Mouse (Mus musculus) ES-Bruce4 (cell line): ENCODE measurements around the gene Pcbp3. TPM values are rescaled to one million over a fixed set of nuclear protein-coding genes. Genes with fewer than 3 reads are reported as not detected.

Source experiments
- H3K27ac ChIP-seq: 2 replicates; pipeline ENCODE4 v1.5.1; 2012; ENCODE audit warnings: low read length, inconsistent platforms; ENCODE audit not compliant: insufficient read depth
- H3K27me3 ChIP-seq: 2 replicates; pipeline ENCODE4 v1.6.1; 2012; ENCODE audit warnings: mild to moderate bottlenecking, low read length, inconsistent platforms; ENCODE audit not compliant: control insufficient read depth, poor library complexity, insufficient read depth, severe bottlenecking
- H3K36me3 ChIP-seq: 2 replicates; pipeline ENCODE4 v1.6.1; 2012; ENCODE audit warnings: inconsistent platforms, mild to moderate bottlenecking, low read length, moderate library complexity; ENCODE audit not compliant: control insufficient read depth, poor library complexity, insufficient read depth, severe bottlenecking
- H3K4me1 ChIP-seq: one replicate; pipeline ENCODE4 v1.8.1; 2011; ENCODE audit warnings: low read length; ENCODE audit not compliant: control insufficient read depth, insufficient read depth
- H3K4me3 ChIP-seq: 2 replicates; pipeline ENCODE4 v1.5.1; 2011; ENCODE audit warnings: low read depth, mild to moderate bottlenecking, low read length
- H3K9ac ChIP-seq: 2 replicates; pipeline ENCODE4 v1.6.1; 2012; ENCODE audit warnings: low read depth, mild to moderate bottlenecking, inconsistent platforms; ENCODE audit not compliant: poor library complexity, severe bottlenecking
- H3K9me3 ChIP-seq: replicated peaks from 2 replicates; pipeline ENCODE4 v1.6.1; 2012; ENCODE audit warnings: mild to moderate bottlenecking, low read length, inconsistent platforms; ENCODE audit not compliant: control insufficient read depth, poor library complexity, insufficient read depth, severe bottlenecking
- CTCF ChIP-seq: IDR thresholded peaks from one replicate; pipeline ENCODE4 v1.8.1; 2011; ENCODE audit warnings: low read depth, low read length
- EP300 ChIP-seq: IDR thresholded peaks from 2 replicates; pipeline ENCODE4 v1.6.1; 2011; ENCODE audit warnings: low read depth, low read length; ENCODE audit not compliant: insufficient read depth
- POLR2A ChIP-seq: IDR thresholded peaks from one replicate; pipeline ENCODE4 v1.8.1; 2011; ENCODE audit warnings: low read length; ENCODE audit not compliant: insufficient read depth
- polyA plus RNA-seq: library from polyadenylated mRNA; stranded (reverse); fragments of >200 nt; gene quantifications from 2 replicates; pipeline ENCODE4 v1.2.4, GENCODE M21; 2011; ENCODE audit warnings: low read depth; ENCODE audit not compliant: missing spikeins, insufficient read depth, insufficient read length

Gene Pcbp3
- polyA plus RNA-seq, 1 experiment: 28.1 TPM

- H3K9ac ChIP-seq: no peak overlapping the region
- H3K36me3 ChIP-seq: no peaks in the 10 kb centered on the region
- no peaks in the 10 kb centered on the region for H3K27me3 ChIP-seq
- no peak overlapping the region for H3K27ac ChIP-seq
- no peak overlapping the region for H3K4me3 ChIP-seq
- no peaks in the 10 kb centered on the region for H3K4me1 ChIP-seq
- H3K9me3 ChIP-seq: no peaks in the 10 kb centered on the region
- no peak for TF ChIP-seq POLR2A
- TF ChIP-seq CTCF: no peak
- no peak for TF ChIP-seq EP300
Observed at GRCm38 (mm10) chr10:76970974-76971373, 9.3 kb upstream of the Pcbp3 start.

GRCm38 (mm10) chr10:76964436-76964835 lies 2.7 kb upstream of the Pcbp3 start:
- no peaks in the 10 kb centered on the region for H3K4me1 ChIP-seq
- no peaks in the 10 kb centered on the region for H3K27me3 ChIP-seq
- H3K27ac ChIP-seq: no peak overlapping the region
- H3K9me3 ChIP-seq: no peaks in the 10 kb centered on the region
- no peak overlapping the region for H3K9ac ChIP-seq
- TF ChIP-seq CTCF (no peak), POLR2A (no peak)
- H3K4me3 ChIP-seq: no peak overlapping the region
- no peaks in the 10 kb centered on the region for H3K36me3 ChIP-seq

- H3K9me3 ChIP-seq: no peaks in the 10 kb centered on the region
- no peaks in the 10 kb centered on the region for H3K4me1 ChIP-seq
- no peaks in the 10 kb centered on the region for H3K27me3 ChIP-seq
- H3K9ac ChIP-seq: no peak overlapping the region
- TF ChIP-seq EP300 (no peak), POLR2A (no peak), CTCF (no peak)
- no peak overlapping the region for H3K4me3 ChIP-seq
- H3K27ac ChIP-seq: no peak overlapping the region
- no peaks in the 10 kb centered on the region for H3K36me3 ChIP-seq
Observed at GRCm38 (mm10) chr10:76963997-76964396, 2.3 kb upstream of the Pcbp3 start.

- Histone ChIP-seq H3K27ac (no peak overlapping the region), H3K9ac (peak overlapping the region; percentile 75), H3K9me3 (no peaks in the 10 kb centered on the region), H3K4me1 (no peaks in the 10 kb centered on the region), H3K27me3 (no peaks in the 10 kb centered on the region), H3K36me3 (no peaks in the 10 kb centered on the region), H3K4me3 (peak overlapping the region; percentile 85)
- TF ChIP-seq POLR2A (no peak), EP300 (no peak), CTCF (no peak)
Observed at GRCm38 (mm10) chr10:76961156-76961555, 531 bp downstream of the Pcbp3 start.

- H3K9me3 ChIP-seq: no peaks in the 10 kb centered on the region
- H3K4me1 ChIP-seq: no peaks in the 10 kb centered on the region
Observed at GRCm38 (mm10) chr10:76958201-76958600, 3.5 kb downstream of the Pcbp3 start.

GRCm38 (mm10) chr10:76956200-76956599 lies 5.5 kb downstream of the Pcbp3 start:
- Histone ChIP-seq H3K4me1 (no peaks in the 10 kb centered on the region), H3K36me3 (no peaks in the 10 kb centered on the region), H3K9ac (no peak overlapping the region), H3K27ac (no peak overlapping the region), H3K4me3 (no peak overlapping the region), H3K9me3 (no peaks in the 10 kb centered on the region), H3K27me3 (no peaks in the 10 kb centered on the region)
- TF ChIP-seq POLR2A: no peak
- TF ChIP-seq EP300: no peak
- TF ChIP-seq CTCF: no peak

More at GRCm38 (mm10) chr10:76958201-76958600, 3.5 kb downstream of the Pcbp3 start:
- no peak overlapping the region for H3K9ac ChIP-seq
- H3K27me3 ChIP-seq: no peaks in the 10 kb centered on the region
- no peak overlapping the region for H3K4me3 ChIP-seq
- no peak overlapping the region for H3K27ac ChIP-seq
- TF ChIP-seq EP300 (no peak), CTCF (no peak), POLR2A (no peak)
- H3K36me3 ChIP-seq: no peaks in the 10 kb centered on the region
